Mouse (Mus musculus) cerebellum, adult 18-20 months (tissue): ENCODE measurements around the gene Ipo5.

ENCODE experiments used
- DNase-seq, 2 experiments: peaks; one replicate each; pipeline ENCODE4 v3.0.0; 2021

The Ipo5 gene

DNA sequence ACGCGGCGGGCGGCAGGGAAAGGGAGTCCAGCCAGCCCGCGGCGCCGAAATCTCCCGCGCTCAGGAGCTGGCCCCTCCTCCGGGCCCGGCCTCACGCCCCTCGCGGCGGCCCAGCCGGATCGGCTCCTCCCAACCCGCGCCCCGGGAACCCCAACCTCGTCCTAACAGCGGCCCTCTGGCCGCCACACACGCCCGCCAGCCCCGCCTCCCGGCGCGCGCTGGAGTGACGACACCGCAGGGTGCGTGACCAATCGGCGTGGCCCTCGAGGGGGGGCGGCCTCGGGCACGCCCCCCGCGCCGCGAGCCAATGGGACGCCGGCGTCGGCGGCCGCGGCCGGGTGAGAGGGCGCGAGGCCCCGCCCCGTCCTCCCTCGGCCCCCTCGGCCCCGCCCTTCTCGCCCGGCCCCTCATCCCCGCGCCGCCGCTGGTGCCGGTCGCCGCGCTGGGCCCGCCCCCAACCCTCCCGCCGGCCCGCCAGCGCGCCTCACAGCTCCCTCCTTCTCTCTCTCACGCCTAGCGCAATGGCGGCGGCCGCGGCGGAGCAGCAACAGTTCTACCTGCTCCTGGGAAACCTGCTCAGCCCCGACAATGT lies at the start of gene Ipo5:
Gene Ipo5 (plus strand): TSS at position 492 of the 592 bp plus-strand sequence.
- DNase-seq = peak; percentile 93 to 98

DNA sequence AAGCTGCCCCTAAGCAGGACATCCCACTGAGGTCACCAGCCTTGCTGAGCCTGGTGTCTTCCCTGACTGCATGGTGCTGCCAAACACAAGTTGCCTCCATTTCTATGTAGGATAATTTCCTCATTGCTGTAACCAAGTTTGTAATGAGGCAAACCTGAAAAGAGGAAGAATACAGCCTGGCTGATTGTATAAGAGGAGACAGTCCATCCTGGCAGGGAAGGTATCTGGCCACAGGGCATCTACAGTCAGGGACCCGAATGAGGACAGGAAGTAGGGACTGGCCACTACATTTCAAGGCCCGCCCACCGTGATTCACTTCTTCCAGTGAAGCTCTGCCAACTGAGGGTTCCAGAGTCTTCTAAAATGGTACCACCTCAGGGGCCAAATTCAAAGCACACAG lies 47.8 kb upstream of the Ipo5 start:
- no peak for DNase-seq

DNA sequence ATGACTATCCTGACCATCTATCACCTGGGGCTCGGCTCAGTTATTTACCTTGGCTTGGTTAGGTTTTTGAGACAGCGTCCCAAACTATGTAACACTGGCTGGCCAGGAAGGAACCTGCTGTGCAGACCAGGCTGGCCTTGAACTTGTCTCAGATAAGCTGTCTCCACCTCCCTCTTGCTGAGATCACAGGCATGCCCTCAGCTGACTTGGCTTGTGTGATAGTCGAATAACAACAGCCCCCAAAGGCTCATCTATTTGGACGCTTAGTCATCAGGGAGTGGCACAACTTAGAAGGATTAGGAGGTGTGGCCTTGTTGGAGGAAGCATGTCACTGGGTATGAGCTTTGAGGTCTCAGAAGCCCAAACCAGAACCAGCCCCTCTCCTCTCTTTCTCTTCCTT lies 46.1 kb upstream of the Ipo5 start:
- no peak for DNase-seq

DNA sequence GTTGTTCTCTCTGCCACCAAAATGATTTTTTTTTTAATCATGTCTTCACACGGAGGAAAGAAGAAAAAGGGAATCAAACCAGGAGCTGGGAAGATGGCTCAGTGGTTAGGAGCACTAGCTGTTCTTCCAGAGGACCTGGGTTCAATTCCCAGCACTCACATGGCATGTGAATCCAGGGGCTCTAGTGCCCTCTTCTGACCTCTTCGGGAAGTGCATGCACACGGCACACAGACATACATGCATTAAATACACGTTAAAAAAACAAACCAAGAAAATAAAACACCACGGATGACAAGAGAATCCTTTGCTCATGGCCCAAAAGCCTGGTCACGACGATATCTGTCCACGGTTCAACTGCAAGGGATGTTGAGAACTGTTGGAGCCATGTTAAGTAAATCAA lies 44.5 kb upstream of the Ipo5 start:
- DNase-seq = no peak

DNA sequence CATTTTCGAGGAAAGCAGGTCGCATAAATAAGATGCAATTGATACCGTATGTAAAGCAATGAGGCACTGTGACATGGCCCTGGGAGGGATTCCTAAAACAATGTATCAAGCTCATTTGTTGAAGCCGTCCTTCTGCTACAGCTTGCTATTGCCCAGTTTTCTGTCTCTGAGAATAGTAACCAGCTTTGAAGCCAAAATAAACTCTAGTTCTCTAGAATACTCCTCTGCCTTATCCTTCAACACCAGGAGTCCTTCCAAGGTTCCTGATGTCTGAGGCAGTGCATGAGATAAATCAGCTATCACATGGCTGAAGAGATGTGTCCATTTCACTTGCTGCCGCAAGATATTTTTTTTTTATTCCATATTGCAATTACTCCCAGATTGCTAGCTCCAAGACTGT lies 43.9 kb upstream of the Ipo5 start:
- no peak for DNase-seq

DNA sequence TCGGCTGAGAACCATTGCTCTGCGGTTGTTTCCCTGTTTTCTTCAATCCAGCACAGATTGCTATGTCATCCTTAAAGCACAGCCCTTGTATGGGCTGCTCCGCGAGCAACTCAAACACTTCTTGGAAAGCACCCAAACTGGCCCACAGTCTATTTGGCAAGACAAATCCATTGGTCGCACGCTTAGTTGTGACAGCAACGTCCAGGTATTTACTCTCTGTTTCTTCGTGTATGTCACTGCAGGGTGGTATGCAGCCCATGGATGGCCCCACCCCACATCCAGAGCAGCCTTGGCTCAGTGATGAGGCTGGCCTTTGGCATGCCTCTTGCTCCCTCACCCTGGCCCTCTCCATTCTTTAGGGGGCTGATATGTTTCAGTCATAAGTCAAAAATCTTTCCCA lies 42.5 kb upstream of the Ipo5 start:
- DNase-seq = no peak

DNA sequence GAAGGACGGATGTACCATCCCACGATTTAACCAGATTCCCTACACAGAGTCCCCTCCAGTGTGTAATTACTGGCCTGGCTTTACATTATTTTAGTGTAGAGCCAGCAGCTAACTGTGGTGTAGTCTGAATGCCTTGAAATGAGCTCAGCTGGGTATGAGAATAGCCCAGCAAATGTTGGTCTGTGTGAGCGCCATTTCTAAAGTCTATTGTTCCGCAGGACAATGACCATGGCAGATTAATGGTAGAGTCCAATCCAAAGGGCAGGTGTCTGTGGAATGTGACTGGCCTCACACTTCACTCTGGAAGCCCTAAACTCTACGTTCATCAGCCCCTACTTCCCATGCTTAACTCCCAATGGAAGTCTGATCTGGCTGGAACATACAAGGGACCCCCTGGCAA lies 40.3 kb upstream of the Ipo5 start:
- no peak for DNase-seq

DNA sequence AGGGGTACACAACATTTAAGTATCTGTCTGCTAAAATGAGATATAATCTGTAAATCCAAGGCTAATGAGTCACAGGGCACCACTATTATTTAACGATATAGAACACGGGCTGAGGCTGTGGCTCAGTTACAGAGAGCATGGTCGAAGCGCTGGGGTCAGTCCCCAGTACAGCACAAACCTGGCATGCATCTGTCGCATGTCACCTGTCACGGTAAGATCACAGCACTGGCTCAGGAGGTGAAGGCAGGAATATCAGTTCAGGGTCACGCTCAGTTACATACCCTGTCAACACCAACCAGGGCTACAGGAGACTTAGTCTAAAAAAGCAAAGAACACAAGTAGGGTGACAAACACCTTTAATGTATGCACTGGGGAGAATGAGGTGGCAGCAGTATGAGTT lies 36.6 kb upstream of the Ipo5 start:
- DNase-seq = no peak

DNA sequence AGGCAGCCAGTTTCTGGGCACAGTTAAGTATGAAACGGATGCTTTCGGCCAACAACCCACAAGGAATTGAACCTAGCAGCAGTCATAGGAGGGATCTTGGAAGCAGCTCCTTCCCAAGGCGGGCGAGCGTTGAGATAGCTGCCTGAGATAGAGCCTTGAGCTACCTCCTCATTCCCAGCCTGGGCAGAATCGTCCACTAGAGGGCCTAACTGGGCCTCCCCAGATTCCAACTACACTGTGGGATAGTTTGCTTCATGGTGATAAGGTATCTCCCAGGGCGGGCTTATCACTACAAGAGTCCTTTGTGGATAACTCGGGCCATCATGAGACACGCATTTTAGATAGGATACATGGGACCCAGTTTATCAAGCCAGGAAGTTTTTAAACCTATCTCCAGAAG lies 35.9 kb upstream of the Ipo5 start:
- DNase-seq = no peak

DNA sequence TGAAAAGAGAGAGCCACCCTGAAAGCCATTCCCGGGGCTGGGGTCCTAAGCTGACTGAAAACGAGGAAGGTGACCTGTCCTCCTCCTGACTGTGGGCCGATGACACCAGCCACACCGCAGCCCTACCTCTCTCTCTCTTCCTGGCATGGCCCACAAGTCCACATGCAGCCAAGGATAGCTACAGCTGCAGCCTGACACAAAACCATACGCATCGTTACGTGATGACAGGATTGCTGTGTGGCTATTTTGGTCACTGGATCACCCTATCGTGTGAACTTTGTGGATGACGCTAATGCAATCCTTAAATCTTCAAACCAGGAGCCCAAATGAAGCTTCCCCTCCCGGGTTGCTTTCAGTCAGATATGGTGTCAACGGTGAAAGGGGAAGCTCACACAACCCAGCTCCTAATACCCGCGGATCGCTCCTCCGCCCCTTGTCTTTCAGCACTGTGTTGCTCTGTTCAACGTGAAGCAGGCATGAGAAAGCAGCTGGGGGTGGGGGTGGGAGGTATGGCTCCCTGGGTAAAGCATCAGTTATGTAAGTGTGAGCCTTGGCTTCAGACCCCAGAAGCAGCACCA lies 35.1 kb upstream of the Ipo5 start:
- DNase-seq = no peak

DNA sequence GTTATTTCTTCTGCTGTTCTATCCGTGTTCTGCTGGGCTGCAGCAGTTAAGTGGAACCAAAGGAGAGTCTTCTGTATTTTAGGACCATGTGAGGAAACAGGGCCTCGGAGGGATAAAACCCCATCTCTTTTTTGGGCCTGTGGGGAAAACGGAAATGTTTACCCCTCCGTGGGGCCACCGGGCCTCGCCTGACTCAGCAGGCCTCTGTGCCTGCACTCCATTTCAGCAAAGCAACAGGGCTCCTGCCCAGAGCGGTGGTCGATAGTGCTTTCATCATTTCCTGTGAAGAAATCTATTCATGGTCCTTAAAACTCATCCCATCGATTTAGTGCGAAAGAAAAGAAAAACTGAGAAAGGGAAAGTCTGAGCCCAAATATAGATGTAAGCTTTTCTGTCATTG lies 33.9 kb upstream of the Ipo5 start:
- DNase-seq = no peak

DNA sequence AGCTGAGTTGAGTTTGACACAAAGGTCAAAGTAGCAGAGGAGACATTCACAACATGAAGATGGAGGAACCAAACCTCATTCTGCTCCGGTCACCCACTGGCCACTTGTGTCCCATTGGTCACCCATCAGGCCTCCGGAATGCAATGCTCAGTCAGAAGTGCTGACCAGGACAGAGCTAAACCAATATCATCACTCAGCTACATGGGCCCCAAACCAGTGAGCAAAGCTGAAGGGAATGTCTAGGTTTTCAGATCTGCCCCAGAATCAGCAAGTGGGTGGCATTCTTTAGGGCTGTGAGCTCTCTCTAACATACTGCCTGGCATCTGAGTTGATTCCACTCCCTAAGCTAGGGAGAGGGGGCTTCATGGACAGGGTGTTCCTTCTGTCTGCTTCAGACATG lies 32.0 kb upstream of the Ipo5 start:
- DNase-seq = no peak

DNA sequence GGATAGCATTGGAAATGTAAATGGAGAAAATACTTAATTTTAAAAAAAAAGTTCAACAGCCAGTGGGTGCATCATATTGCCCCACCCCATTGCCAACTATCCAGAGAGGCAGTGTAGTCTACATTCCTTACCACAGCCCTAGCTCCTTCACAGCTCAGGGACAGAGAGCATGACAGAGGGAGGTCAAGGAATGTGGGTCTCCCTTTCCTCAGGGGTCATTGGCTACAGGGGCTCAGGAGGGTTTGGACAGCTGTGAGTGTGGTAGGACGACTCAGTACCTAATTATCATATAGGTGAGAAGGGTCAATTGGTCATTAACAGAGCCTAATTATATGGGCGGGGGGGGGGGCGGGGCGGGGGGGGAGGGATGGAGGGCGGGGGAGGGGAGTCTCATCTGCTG lies 30.4 kb upstream of the Ipo5 start:
- DNase-seq = no peak

DNA sequence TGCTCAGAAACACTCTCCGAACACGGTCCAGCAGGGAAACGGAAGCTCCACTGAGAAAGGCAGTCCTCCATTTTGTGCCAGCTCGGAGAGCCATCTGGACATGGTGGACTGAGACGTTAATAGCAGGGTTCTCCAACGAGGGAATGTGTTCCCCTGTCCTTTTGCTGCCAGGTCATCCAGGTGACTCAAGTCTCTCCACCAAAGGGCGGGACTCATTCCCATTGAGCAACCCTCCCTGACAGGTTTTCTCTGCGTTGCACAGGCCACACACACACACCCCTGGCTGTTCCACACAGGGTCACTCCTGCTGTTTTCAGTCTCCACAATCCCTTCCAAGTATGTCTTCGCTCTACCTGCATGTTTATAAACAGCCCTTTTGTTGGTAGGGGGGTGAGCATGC lies 30.0 kb upstream of the Ipo5 start:
- peak; percentile 3 for DNase-seq

DNA sequence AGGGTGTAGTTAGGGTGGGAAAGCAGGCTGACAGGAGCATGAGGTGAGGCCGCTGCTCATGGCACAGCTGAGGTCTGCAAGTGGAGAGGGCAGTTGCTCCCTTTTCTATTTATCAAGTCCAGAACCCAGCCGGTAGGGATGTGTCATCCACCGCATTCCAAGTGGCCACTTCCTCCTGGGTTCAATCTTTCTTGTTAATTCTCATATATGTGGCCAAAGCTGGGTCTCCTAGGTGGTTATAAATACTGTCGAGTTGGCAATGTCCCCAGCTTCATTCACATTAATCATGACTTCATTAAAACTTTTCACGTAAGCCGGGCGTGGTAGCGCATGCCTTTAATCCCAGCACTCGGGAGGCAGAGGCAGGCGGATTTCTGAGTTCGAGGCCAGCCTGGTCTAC lies 22.3 kb upstream of the Ipo5 start:
- no peak for DNase-seq

DNA sequence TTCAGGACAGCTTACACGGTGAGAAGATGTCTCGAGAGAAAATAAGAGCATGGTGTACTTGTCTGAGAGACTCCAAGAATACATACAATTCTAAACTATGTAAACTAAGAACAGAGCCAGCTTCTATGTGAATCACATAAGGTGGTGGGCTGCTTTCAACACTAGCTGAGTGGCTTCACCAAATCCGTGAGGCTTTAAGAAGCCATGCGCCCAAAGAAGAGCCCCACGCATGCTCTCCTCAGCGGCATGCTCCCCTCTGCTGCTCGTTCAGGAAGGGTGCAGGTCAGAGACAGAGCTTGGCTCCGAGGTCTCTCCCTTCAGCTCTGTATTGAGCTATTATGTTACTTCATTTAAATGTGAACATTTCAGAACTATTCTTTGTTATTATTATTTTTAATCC lies 18.7 kb upstream of the Ipo5 start:
- no peak for DNase-seq

DNA sequence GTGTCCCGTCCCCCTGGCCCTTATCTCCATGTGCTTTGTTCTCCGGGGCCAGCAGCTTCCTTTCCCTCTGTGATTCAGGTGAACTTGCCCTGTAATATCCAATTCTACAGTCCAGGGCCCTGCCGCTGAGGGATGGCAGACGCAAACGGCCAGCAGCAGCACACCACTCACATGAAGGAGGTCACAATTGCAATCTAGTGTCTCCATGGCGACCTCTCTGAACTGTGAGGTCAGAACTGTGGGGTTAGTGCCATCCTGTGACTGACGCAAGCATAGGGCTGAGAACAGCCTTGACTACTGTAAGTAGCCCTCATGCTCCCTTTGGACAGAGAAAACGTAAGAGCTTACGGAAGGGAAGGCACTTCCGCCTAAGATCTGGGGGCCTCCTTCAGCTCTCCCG lies 14.4 kb upstream of the Ipo5 start:
- DNase-seq = no peak

DNA sequence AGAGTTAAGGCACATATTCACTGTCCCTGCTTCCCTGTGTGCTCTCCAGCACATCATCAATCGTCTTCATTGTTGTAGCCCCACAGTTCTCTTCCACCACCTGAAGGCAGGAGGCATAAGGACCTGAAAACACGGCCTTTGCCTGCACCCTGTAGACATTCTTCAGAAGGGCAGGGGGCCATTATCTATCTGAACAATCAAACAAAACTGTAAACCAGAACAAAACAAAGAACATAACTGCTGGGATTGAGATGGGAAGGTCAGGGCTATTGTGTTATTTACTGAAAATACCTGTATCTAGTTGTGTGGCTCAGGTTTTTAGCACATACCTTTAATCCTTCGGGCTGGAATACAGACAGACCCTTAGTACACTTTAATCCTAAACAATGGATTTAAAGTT lies 12.1 kb upstream of the Ipo5 start:
- DNase-seq = no peak

DNA sequence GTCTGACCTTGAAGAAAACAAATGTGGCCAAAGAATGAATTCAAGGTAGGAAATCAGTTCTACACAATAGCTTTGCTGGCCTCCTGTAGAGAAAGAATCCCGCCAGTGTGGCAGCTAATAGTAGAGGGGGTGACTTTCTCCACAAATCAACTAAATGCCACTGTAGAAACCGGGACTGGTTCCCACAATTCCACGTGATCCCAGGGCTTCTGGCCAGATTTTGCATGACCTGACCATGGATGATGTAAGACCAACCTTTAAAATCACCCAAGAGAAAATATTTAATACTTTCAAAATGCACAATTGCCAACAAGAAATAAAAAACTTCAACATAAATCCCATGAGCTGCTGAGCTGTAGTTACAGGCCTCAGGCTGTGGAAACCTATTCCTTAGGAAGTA lies 1.6 kb upstream of the Ipo5 start:
- DNase-seq = peak; percentile 18 to 20

DNA sequence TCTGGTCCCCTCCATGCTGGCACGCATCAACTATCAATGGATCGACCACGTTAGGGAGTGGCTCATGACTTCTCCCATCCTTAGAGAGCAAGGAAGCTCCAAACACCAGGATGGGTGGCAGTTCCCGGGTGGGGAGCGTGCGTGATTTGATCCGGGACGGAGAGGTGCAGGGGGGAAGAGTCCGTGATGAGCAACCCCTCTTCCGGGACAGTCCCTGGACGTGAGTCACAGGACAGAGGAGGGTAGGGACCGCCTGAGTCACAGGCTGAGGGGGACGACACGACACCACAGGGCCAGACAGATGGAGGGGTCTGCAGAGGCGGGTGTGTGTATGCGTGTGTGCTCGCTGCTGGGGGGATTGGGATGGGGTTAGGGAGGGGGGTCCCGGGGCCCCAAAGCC lies 704 bp upstream of the Ipo5 start:
- peak in 1 of 2 experiments; percentile 51 for DNase-seq

DNA sequence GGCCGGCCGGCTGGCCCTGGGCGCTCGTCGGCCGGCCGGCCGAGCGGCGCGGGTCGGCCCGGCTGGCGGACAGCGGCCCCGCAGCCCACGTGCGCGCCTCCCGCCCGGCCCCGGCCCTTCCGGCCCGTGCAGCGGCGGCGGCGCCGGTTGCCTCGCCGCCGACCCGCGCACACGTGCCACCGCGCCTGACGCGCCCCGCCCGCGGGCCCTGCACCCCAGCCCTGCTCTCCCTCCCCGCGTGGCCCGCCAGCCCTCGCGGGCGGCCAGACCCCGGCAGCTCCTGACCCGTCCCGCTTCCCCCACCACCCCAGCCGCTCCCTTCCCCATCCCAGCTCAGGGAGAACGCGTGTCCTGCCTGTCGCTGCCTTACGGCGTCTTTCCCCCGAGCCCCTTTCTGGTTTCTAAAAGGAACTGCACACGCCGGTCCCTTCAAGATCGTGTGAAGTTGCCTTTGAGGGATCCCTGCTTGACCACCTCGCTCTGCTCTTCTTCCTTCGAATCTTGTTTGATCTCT lies 421 bp downstream of the Ipo5 start:
- peak; percentile 41 to 59 for DNase-seq

DNA sequence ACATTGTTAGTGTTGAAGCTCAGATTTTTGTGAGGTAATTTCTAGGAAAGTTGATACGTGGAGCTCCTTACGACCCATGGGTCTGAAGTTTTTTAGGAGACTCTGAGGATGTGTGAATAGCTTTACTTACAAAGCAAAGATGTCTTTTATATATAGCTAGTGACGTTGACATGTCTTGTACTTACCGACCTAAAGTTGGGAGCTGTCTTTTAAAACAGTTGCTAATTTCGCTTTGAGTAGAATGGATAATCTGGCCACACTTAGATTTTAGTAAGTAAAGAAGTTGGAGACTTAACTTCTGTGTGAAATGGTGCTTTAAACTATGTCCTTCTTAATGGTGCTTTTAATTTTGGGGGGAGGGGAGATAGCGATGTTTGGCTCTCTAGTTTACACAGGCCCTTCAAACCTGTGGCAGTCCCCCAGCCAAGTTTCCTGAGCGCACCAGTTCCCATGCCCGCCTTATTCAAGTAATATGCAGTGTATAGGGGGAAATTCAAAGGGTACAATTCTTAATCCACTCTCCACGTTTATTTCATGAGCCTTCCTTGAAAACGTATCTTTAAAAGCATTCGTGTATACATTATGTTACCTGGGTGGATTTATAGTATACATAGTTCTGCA lies 1.2 kb downstream of the Ipo5 start:
- no peak for DNase-seq

DNA sequence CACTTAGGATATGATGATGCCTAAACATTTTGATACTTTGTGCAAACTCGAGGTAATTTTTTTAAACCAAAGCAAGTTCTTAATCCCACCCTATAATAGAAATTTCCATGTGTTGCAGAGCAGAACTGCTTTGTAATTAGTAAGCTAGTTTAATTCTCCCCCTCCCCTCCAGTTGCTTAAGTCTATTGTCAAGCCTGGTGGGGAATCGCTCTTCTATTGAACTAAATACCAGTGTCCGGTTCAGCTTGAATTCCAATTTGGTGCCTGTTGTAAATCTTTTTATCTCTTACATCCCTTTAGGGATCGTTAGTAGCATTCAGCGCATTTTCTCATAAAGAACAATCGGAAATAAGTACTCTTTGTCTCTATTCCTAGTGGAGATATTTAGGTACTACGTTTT lies 1.9 kb downstream of the Ipo5 start:
- DNase-seq = no peak

DNA sequence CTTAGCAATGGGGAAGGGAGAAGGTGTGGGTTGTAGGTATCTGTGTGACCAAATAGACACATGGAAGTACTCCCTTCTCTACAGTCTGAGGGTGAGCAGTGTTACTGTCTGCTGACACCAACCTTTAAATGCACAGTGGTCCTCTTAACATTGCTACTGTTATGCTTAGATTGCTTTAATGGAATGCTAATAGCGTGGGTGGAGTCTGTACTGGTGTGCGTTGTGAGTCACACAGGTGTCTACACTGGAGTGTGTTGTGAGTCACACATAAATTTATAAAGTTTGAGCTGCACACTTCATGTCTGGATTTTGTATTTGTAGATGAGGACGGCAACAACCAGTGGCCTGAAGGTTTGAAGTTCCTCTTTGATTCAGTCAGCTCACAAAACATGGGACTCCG lies 10.8 kb downstream of the Ipo5 start:
- DNase-seq = no peak

DNA sequence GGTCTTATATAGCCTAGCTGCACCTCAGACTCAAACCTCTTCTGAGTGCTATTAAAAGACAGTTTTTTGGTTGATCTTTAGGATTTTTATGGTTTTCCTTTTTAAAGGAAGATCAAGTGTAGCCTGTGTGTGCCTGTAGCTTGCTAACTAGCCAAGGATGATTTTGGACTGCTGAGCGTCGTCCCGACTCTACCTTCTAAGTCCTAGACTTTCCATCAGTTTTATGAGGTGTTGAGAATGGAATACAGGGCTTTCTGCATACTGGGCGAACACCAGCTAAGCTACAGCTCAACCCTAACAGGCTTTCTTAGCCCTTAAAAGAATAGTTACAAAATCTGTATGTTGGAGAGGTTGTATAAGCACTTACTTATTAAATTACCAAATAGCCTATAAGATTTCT lies 13.0 kb downstream of the Ipo5 start:
- DNase-seq = no peak
